Mouse (Mus musculus): ENCODE measurements around the gene Gm10190.

DNA sequence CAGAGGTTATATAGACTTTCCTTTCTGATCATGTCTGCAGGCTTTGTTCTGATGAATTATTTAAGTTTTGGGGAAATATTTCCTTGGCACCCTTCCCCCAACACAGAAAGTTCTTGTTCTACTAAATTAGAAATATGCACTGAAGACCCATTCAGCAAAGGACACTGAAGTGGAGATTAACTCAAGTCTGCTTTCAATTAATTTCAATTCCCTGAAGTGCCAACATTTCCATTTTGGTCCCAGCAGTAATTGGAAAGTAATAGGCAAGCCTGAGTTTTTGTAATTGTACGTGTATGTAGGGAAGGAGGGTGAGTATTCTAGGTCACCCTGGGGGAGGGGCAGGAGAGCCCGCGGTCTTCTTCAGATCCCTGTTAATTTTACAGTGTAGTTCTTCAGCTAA, 46.9 kb downstream of the Gm10190 start:
- TF ChIP-seq CTCF (IDR thresholded peaks at IDR 0.05; ENCODE audit: low read depth) (no peak), EP300 (IDR thresholded peaks at IDR 0.05; ENCODE audit: low read depth) (no peak)
